Mouse (Mus musculus) CH12.LX (cell line): Measurements from ENCODE around the gene 4930535I16Rik. TPM values are rescaled to one million over a fixed set of nuclear protein-coding genes. Genes with fewer than 3 reads are reported as not detected.

Experiments used
- DNase-seq: peaks from one replicate; pipeline ENCODE4 v3.0.0-alpha.2; 2013; ENCODE audit errors: extremely low read depth
- H3K27ac ChIP-seq: 2 replicates; pipeline ENCODE4 v1.5.1; 2012; ENCODE audit warnings: low read depth, mild to moderate bottlenecking, control low read depth, moderate library complexity; ENCODE audit not compliant: insufficient read depth
- H3K27me3 ChIP-seq: replicated peaks from 2 replicates; pipeline ENCODE3; 2012; ENCODE audit warnings: inconsistent platforms
- H3K36me3 ChIP-seq, 2 experiments: replicated peaks in 1 of 2; 2 replicates each; pipeline versions ENCODE3 to v1.6.1; 2012; ENCODE audit warnings: inconsistent platforms in 1 of 2, low read length in 1 of 2, mild to moderate bottlenecking in 1 of 2, mixed read lengths in 1 of 2, moderate library complexity in 1 of 2; ENCODE audit not compliant: control insufficient read depth in 1 of 2, insufficient read depth in 1 of 2
- H3K4me1 ChIP-seq, 2 experiments: 2 replicates each; pipeline ENCODE4 v1.6.1; 2012; ENCODE audit warnings: inconsistent platforms in 1 of 2, moderate library complexity in 1 of 2; ENCODE audit not compliant: insufficient read depth in 2 of 2, control insufficient read depth in 1 of 2
- H3K4me2 ChIP-seq: 2 replicates; pipeline ENCODE4 v1.6.1; 2012; ENCODE audit warnings: low read depth, mild to moderate bottlenecking, control low read depth; ENCODE audit not compliant: poor library complexity, insufficient read depth, severe bottlenecking
- H3K4me3 ChIP-seq, 3 experiments: fragments of 150-350 bp in 1 of 3; sonication (generic) in 1 of 3; replicated peaks in 1 of 3; 2 replicates each; pipeline versions ENCODE3 to v1.5.1; 2011 to 2012; ENCODE audit warnings: low read depth in 2 of 3, low read length in 2 of 3, mild to moderate bottlenecking in 2 of 3, moderate library complexity in 2 of 3, control low read depth in 1 of 3, improper control_type of control experiment in 1 of 3, inconsistent platforms in 1 of 3, mixed read lengths in 1 of 3; ENCODE audit not compliant: poor library complexity in 1 of 3
- H3K79me2 ChIP-seq: replicated peaks from 2 replicates; pipeline ENCODE4 v1.6.1; 2012; ENCODE audit warnings: mild to moderate bottlenecking, moderate library complexity; ENCODE audit not compliant: control insufficient read depth, poor library complexity, insufficient read depth, severe bottlenecking; ENCODE audit errors: extremely low read depth
- H3K9ac ChIP-seq: 2 replicates; pipeline ENCODE4 v1.6.1; 2012; ENCODE audit warnings: low read depth, mild to moderate bottlenecking, control low read depth, moderate library complexity; ENCODE audit not compliant: insufficient read depth
- H3K9me3 ChIP-seq: replicated peaks from 2 replicates; pipeline ENCODE3; 2012; ENCODE audit warnings: low read length, inconsistent platforms, mixed read lengths
- BHLHE40 ChIP-seq: IDR thresholded peaks from 2 replicates; pipeline ENCODE4 v1.6.1; 2011; ENCODE audit warnings: mild to moderate bottlenecking, low read depth, low read length, improper control_type of control experiment
- CHD2 ChIP-seq: IDR thresholded peaks from 2 replicates; pipeline ENCODE4 v1.6.1; 2011; ENCODE audit warnings: low read length, improper control_type of control experiment
- EP300 ChIP-seq: IDR thresholded peaks from 2 replicates; pipeline ENCODE4 v1.6.1; 2011; ENCODE audit warnings: low read length, improper control_type of control experiment
- HCFC1 ChIP-seq: IDR thresholded peaks from 2 replicates; pipeline ENCODE4 v1.6.1; 2012; ENCODE audit warnings: low read depth, mild to moderate bottlenecking, inconsistent platforms, low read length, improper control_type of control experiment
- JUN ChIP-seq: IDR thresholded peaks from 2 replicates; pipeline ENCODE4 v1.6.1; 2011; ENCODE audit warnings: low read depth, mild to moderate bottlenecking, low read length, improper control_type of control experiment, moderate library complexity; ENCODE audit not compliant: insufficient read depth
- KAT2A ChIP-seq: IDR thresholded peaks from 2 replicates; pipeline ENCODE4 v1.6.1; 2012; ENCODE audit warnings: low read length, improper control_type of control experiment, inconsistent platforms; ENCODE audit not compliant: insufficient replicate concordance
- MAFK ChIP-seq: IDR thresholded peaks from 2 replicates; pipeline ENCODE4 v1.6.1; 2011; ENCODE audit warnings: low read length, improper control_type of control experiment; ENCODE audit not compliant: insufficient replicate concordance
- MEF2A ChIP-seq: IDR thresholded peaks from 2 replicates; pipeline ENCODE4 v1.6.1; 2014; ENCODE audit warnings: low read depth, mild to moderate bottlenecking, inconsistent platforms, low read length, improper control_type of control experiment, borderline replicate concordance
- NRF1 ChIP-seq: IDR thresholded peaks from 2 replicates; pipeline ENCODE4 v1.6.1; 2014; ENCODE audit warnings: low read depth, mild to moderate bottlenecking, inconsistent platforms, low read length, improper control_type of control experiment, moderate library complexity
- PAX5 ChIP-seq: IDR thresholded peaks from 2 replicates; pipeline ENCODE4 v1.6.1; 2012; ENCODE audit warnings: low read length, inconsistent platforms, mixed read lengths
- POLR2A ChIP-seq: IDR thresholded peaks from 2 replicates; pipeline ENCODE4 v1.6.1; 2011; ENCODE audit warnings: low read depth, mild to moderate bottlenecking, improper control_type of control experiment, low read length
- POLR2AphosphoS2 ChIP-seq: IDR thresholded peaks from 2 replicates; pipeline ENCODE4 v1.6.1; 2011; ENCODE audit warnings: low read depth, low read length, improper control_type of control experiment
- RAD21 ChIP-seq: IDR thresholded peaks from 2 replicates; pipeline ENCODE4 v1.6.1; 2011; ENCODE audit warnings: low read depth, mild to moderate bottlenecking, low read length, improper control_type of control experiment, moderate library complexity
- SIN3A ChIP-seq: IDR thresholded peaks from 2 replicates; pipeline ENCODE4 v1.6.1; 2012; ENCODE audit warnings: low read length, improper control_type of control experiment, inconsistent platforms
- TBP ChIP-seq: conservative IDR thresholded peaks from 2 replicates; pipeline ENCODE4 v1.6.1; 2011; ENCODE audit warnings: low read depth, low read length, improper control_type of control experiment
- TCF12 ChIP-seq: IDR thresholded peaks from 2 replicates; pipeline ENCODE4 v1.6.1; 2014; ENCODE audit warnings: low read depth, mild to moderate bottlenecking, inconsistent platforms, low read length, improper control_type of control experiment
- UBTF ChIP-seq: IDR thresholded peaks from 2 replicates; pipeline ENCODE4 v1.6.1; 2012; ENCODE audit warnings: low read depth, mild to moderate bottlenecking, inconsistent platforms, low read length, improper control_type of control experiment, moderate library complexity
- USF1 ChIP-seq: IDR thresholded peaks from 2 replicates; pipeline ENCODE4 v1.6.1; 2014; ENCODE audit warnings: low read depth, mild to moderate bottlenecking, inconsistent platforms, low read length, improper control_type of control experiment
- USF2 ChIP-seq: conservative IDR thresholded peaks from 2 replicates; pipeline ENCODE4 v1.6.1; 2011; ENCODE audit warnings: low read depth, low read length, improper control_type of control experiment
- ZC3H11A ChIP-seq: IDR thresholded peaks from 2 replicates; pipeline ENCODE4 v1.6.1; 2012; ENCODE audit warnings: low read depth, mild to moderate bottlenecking, inconsistent platforms, low read length, improper control_type of control experiment
- ZMIZ1 ChIP-seq: IDR thresholded peaks from 2 replicates; pipeline ENCODE4 v1.6.1; 2012; ENCODE audit warnings: low read depth, mild to moderate bottlenecking, inconsistent platforms, low read length, improper control_type of control experiment
- dilution Hi-C: fragments of 300-500 bp; cut with MboI; formaldehyde crosslinking; loops from 2 replicates; pipeline ENCODE4 v1.14.3; 2020; ENCODE audit warnings: low sequenced_read_pairs; ENCODE audit not compliant: extremely low pct_unique_long_range_greater_than_20kb, extremely low pct_ligation_motif_present
- in situ Hi-C: fragments of 300-500 bp; cut with MboI; formaldehyde crosslinking; loops from 3 replicates; pipeline ENCODE4 v1.14.3; 2019; ENCODE audit warnings: low sequenced_read_pairs, low pct_ligation_motif_present, low pct_unique_long_range_greater_than_20kb, mixed read lengths
- polyA plus RNA-seq: library from polyadenylated mRNA; unstranded; fragments of >175 nt; gene quantifications from 2 replicates; pipeline ENCODE4 v1.2.1, GENCODE M21; 2012; ENCODE audit warnings: low read depth; ENCODE audit not compliant: insufficient read length
- total RNA-seq, 2 experiments: library from RNA; depleted of rRNA; stranded (reverse); fragments of 300-350 nt in 1 of 2; fragments of >200 nt in 1 of 2; gene quantifications; 2 replicates each; pipeline ENCODE4 v1.2.3; 2012 to 2014

The 4930535I16Rik gene
- total and polyA plus RNA-seq, 3 experiments, result 2.1 TPM; not detected in 2

DNA sequence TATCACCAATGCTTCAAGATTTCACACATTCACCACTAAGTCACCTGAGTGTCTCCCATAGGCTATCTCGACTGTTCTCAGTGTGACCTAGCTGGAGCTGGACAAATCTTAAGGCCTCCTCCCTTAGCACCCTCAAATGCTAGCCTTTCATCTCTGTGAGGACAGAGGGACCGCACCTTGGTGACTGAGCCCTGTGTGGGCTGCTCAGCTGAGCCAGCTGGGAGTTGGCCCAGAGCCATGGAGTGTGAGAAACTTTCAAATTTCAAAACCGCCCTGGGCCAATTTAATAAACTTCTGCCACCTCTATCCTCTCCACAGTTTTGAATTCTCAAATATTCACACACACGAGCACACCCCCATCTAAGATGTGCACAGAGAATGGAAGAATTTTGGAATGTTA is 43.1 kb upstream of the 4930535I16Rik start:
- dilution Hi-C loops (no loop called here), in situ Hi-C loops (loop anchor here (25.0 kb wide), 1 partner anchor 176 kb away; no protein-coding TSS in a partner anchor)
- TF ChIP-seq POLR2A (no peak), PAX5 (no peak), CHD2 (no peak), POLR2AphosphoS2 (no peak), RAD21 (no peak), HCFC1 (no peak), MEF2A (no peak)
- H3K36me3 ChIP-seq, result no peaks in the 10 kb centered on the region
- H3K4me1 ChIP-seq, result no peaks in the 10 kb centered on the region
- no peak for DNase-seq
- no peaks in the 10 kb centered on the region for H3K79me2 ChIP-seq
- H3K27ac ChIP-seq, result no peak overlapping the region
- peaks cover 93% of the 10 kb centered on the region for H3K27me3 ChIP-seq
- H3K9me3 ChIP-seq, result no peaks in the 10 kb centered on the region
- no peak overlapping the region for H3K4me2 ChIP-seq
- H3K9ac ChIP-seq, result no peak overlapping the region
- no peak overlapping the region for H3K4me3 ChIP-seq

DNA sequence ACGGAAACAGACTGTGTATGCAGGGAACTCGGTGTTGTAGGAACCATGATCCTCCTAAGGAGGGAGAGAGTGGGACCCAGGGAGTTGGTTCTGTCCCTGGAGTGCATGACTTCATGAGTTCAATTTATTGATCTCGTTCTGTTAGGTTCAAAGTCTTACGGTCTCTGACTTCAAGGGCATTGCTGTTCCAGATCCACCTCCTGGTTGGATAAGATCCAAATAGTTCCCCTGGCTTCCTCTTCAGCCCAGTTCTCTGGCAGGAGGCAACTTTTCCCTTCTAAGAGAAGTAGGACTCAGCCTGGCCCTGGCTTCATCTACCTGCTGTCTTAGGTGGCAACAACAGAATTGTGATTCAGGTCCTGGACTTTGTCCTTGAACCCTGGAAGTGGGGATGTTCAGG is 40.1 kb upstream of the 4930535I16Rik start:
- no peak for TF ChIP-seq USF2
- TF ChIP-seq MEF2A, result no peak
- TF ChIP-seq MAFK, result no peak
- TF ChIP-seq TBP, result no peak
- no peak for TF ChIP-seq BHLHE40
- TF ChIP-seq SIN3A, result no peak
- no peak for TF ChIP-seq ZC3H11A
- no peak for TF ChIP-seq TCF12
- no peak for TF ChIP-seq USF1
- TF ChIP-seq NRF1, result no peak
- TF ChIP-seq POLR2AphosphoS2, result no peak
- TF ChIP-seq JUN, result no peak
- no peak for TF ChIP-seq PAX5
- TF ChIP-seq EP300, result no peak
- TF ChIP-seq RAD21, result no peak
- no peak for TF ChIP-seq UBTF
- TF ChIP-seq ZMIZ1, result no peak
- TF ChIP-seq KAT2A, result no peak
- Histone ChIP-seq H3K9me3 (no peaks in the 10 kb centered on the region), H3K9ac (no peak overlapping the region), H3K36me3 (no peaks in the 10 kb centered on the region), H3K79me2 (no peaks in the 10 kb centered on the region), H3K4me1 (no peaks in the 10 kb centered on the region), H3K4me3 (no peak overlapping the region), H3K4me2 (no peak overlapping the region), H3K27ac (no peak overlapping the region), H3K27me3 (peaks cover 88% of the 10 kb centered on the region)
- dilution Hi-C loops (no loop called here), in situ Hi-C loops (loop anchor here (10.0 to 25.0 kb wide), 2 partner anchors 77 to 179 kb away; no protein-coding TSS in a partner anchor)
- DNase-seq, result no peak
